19 mouse cellular contexts compared by ENCODE assay signal in the genomic region with DNA sequence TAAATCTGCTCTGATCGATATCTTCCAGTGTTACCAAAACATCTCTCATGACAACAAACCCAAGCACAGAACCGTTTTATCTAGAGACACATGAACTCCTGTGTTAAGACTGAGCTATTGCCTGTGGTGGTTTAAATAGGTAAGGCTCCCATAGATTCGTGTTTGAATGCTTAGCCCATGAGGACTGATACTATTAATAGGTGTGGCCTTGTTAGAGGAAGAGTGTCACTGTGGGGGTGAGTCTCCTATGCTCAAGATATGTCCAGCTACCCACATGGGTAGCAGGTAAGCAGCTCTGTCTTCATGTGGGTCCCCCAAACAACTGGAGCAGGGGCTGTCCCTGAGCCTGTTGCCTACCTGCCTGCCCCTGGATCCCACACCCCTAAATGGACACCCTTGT.
"Had no signal": no experiment of that assay in that cellular context is flagged by ENCODE, and none has a peak within 500 bp of the region (broad histone marks: within the 10 kb centered on the region; RNA-seq: fewer than 3 reads in every experiment).

No protein-coding gene starts in this region.

- H3K4me3 ChIP-seq: midbrain, embryonic 10.5 days; midbrain, embryonic 12.5 days; myocyte; neural tube, embryonic 13.5 days; neural tube, embryonic 15.5 days had no signal

- H3K9ac ChIP-seq: lung, embryonic 14.5 days; midbrain, embryonic 12.5 days; neural tube, embryonic 13.5 days; neural tube, embryonic 15.5 days had no signal

- H3K27me3 ChIP-seq: midbrain, embryonic 12.5 days; neural tube, embryonic 13.5 days; neural tube, embryonic 15.5 days had no signal

- ATAC-seq: midbrain, embryonic 16.5 days had no signal

- DNase-seq: lung, adult 18-20 months; lung, embryonic 14.5 days; lung, postnatal 10 days; lung, postnatal 4 days; midbrain, embryonic 14.5 days; retina, postnatal 1 day; right cerebral cortex, adult 18-20 months; right cerebral cortex, postnatal 25 days; right cerebral cortex, postnatal 4 days; spleen, adult 18-20 months; thymus, adult 18-20 months; thymus, postnatal 14 days; thymus, postnatal 36 days had no signal

- H3K4me1 ChIP-seq: midbrain, embryonic 10.5 days; midbrain, embryonic 12.5 days; neural tube, embryonic 13.5 days; neural tube, embryonic 15.5 days had no signal

- H3K36me3 ChIP-seq: midbrain, embryonic 10.5 days; midbrain, embryonic 12.5 days; neural tube, embryonic 13.5 days; neural tube, embryonic 15.5 days had no signal

- H3K9me3 ChIP-seq: midbrain, embryonic 10.5 days; midbrain, embryonic 12.5 days; neural tube, embryonic 13.5 days; neural tube, embryonic 15.5 days had no signal

- H3K4me2 ChIP-seq: lung, embryonic 14.5 days; midbrain, embryonic 12.5 days; neural tube, embryonic 13.5 days; neural tube, embryonic 15.5 days had no signal

- H3K27ac ChIP-seq: midbrain, embryonic 10.5 days; midbrain, embryonic 12.5 days; neural tube, embryonic 13.5 days; neural tube, embryonic 15.5 days had no signal
